Mouse (Mus musculus) left cerebral cortex, postnatal 10 days (tissue): ENCODE measurements around the gene Nup210l. TPM values are rescaled to one million over a fixed set of nuclear protein-coding genes. Genes with fewer than 3 reads are reported as not detected.

Experiments used
- DNase-seq, 2 experiments: peaks; one replicate each; pipeline ENCODE4 v3.0.0; 2021 to 2022; ENCODE audit warnings: low spot score in 2 of 2, mixed read lengths in 1 of 2; ENCODE audit errors: extremely low spot score in 1 of 2
- intact Hi-C: fragments of 180-260 bp; cut with DNase I; formaldehyde crosslinking; loops from one replicate; pipeline ENCODE4 v1.15.1; 2025
- total RNA-seq, 2 experiments: library from RNA; stranded (reverse); gene quantifications; 2 replicates each; pipeline ENCODE4 v1.2.3; 2021

Gene Nup210l
- total RNA-seq, 2 experiments from 2014 or later, result 0.56 to 0.59 TPM

DNA sequence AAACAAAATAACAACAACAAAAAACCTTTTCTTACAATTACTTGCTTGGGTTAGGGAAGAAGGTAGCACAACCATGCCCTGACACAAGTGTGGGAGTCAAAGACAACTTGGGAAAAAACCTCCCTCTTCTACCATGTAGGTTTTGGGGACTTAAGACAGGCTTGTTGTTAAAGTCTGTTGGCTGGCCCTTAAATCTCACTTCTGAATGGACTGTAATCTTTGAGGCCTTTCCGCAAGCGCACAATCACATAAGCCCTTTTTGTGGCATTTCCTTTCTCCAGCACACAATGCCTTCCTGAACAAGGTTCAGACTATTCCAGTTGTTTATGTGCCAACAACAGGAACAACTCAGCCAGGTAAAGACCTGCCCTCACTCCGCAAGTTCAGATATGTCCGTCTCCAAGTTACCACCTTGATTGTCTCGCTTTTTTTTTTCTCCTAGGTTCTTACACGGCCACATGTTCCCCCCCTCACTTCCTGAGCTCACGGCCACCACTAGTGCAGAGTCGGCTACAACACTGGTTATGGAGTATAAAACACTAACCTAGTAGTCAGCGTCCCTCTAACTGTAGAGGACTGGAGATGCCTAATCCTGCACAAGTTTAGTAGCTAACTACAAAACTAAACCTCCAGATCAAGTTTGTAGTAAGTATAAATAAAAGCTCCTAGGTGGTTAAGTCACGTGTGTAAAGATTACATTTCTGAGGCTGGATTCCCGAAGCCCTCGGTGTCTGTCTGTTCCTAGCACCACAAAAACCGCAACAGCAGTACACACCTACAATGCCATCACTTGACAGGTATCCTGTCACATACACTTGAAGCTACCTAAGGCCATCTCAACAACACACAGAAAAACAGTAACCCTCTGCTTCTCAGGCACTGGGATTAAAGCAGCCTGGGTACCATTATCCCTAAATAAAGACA is 107.8 kb downstream of the Nup210l start:
- no peak for DNase-seq
- intact Hi-C loops, result no loop called here

DNA sequence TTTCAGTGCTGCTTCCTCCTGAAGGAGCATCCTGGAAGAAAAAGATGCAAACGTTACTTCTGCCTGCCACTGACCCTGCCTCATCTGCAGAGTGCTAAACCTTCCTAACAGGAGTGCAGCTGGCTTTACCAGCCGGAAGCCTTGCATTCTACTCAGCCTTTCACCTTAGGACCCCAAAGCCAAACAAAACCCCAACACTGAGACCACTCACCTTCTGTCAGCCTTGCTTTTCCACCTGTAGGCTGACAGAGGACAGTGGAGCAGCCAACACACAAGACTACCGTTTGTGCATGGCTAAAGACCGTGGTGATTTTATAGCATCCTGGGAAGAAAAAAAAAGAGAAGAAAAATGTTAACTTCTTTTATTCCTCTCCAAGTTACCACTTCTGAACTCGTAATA is 108.8 kb downstream of the Nup210l start:
- intact Hi-C loops, result no loop called here
- no peak for DNase-seq

DNA sequence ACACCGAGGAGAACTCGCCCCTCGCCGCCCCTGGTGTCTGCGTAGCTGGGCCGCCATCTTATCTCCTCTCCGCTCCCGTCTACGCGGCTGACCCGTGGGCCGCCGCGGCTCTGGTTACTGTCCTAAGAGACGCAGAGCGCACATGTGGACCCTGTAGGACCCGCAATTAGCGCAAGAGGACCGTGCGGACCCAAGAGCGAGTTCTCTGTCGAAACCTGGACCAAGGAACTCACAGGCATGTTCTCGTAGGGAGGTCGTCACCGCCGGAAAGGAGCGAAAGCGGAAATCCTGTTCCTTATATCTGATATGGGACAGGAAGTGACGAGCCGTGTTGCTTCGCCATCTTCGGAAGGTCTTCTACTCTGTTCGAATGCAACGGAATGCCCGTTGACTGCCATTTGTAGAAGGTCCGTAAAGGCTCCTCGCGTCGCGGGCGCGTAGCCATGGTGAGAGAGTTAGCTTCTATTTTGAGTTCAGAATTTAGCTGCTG is 109.5 kb downstream of the Nup210l start, which contains the start of the genes Rps27 and Rab13:
Gene Rps27, minus strand, starts transcription at position 275 of the 490 bp plus-strand sequence.
Gene Rab13, plus strand, starts transcription at position 319 of the 490 bp plus-strand sequence.
- intact Hi-C loops, result no loop called here
- DNase-seq, result peak; percentile 88 to 94

DNA sequence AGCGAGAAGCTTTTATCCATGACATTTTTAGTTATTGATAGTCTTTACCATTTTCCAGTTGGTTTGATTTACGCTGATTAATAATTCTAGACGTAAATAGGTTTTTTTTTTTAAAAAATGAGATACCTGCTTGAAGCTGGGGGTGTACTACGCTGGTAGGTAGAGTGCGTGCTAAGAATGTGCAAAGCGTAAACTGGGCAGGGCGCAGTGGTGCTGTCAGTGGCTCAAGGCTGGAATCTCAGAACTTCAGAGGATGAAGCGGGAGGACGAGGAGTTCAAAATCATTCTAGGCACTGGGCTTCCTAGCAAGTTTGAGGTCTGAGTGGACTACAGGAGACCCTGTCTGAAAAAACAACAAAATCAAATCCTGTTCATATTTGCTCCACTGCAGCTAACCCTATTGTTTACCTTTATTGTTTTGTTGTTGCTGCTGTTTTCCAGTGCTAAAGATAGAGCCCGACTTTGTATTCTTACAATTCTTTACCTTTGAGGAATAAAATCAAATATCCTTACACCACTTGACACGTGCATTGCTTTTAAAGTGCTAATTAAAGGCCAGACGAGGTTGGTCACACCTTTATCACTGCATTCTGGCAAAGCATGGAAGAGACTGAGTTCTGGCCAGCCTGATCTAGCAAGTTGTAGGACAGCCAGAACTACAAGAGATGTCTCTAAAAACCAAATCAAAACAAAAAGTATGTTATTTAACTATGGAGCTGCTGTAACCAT is 110.2 kb downstream of the Nup210l start:
- intact Hi-C loops, result no loop called here
- peak in 1 of 2 experiments; percentile 30 for DNase-seq

DNA sequence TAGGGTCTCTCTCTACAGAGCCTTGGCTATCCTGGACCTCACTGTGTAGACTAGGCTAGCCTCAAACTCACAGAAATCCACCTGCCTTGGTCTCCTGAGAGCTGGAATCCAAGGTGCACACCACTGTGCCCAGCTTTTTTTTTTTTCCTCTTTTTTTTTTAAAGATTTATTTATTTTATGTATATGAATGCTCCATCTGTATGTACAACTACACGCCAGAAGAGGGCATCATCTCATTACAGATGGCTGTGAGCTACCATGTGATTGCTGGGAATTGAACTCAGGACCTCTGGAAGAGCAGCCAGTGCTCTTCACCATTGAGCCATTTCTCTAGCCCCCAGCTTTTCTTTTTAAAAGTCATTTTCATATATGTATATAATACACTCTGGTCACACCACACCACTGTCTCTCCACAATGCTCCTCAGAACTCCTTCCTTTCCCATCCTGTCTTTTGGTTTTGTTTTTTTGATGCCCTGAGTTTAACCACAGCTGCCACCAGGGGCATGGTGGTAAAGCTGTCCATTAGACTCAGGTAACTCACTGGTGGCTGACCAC is 112.0 kb downstream of the Nup210l start:
- intact Hi-C loops, result loop anchor here (5.0 kb wide), 1 partner anchor 156 kb away; no protein-coding TSS in a partner anchor
- no peak for DNase-seq

DNA sequence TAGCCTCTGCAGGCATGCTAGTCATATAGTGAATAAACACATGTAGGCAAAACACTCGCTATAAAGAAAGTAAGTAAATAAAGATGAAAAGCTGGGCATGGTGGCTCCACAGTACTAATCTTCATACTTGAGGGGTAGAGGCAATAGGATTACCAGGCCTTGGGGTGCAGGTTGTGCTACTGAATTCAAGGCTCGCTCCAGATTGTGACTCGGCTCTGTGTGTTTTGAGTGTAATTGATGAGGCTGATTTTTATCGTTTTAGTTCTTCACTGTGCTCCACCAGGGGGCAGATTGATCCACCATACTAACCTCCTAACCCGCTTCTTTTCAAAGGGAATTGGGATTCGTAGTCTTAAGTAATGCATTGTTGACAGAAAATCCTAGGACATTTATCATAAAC is 116.2 kb downstream of the Nup210l start:
- intact Hi-C loops, result no loop called here
- peak; percentile 33 to 43 for DNase-seq

DNA sequence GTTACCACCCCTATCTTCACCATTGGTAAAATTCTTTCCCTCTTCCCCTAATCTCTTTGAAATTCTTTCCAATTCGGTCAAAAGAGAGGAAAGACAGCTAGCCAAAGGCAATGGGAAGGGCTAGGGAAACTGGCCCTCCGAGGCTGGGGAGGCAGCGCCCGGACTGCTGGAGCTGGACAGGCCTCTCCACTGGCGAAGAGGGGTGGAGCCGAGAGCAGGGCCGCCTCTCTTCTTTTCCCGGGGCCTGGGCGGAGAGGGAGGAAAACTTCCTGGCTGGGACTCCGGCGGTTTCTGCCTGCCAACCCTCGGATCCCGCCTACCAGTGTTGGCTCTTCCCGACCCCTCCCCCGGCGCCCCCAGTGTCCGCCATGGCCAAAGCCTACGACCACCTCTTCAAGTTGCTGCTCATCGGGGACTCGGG is 116.6 kb downstream of the Nup210l start:
- DNase-seq, result peak in 1 of 2 experiments; percentile 89
- intact Hi-C loops, result no loop called here

DNA sequence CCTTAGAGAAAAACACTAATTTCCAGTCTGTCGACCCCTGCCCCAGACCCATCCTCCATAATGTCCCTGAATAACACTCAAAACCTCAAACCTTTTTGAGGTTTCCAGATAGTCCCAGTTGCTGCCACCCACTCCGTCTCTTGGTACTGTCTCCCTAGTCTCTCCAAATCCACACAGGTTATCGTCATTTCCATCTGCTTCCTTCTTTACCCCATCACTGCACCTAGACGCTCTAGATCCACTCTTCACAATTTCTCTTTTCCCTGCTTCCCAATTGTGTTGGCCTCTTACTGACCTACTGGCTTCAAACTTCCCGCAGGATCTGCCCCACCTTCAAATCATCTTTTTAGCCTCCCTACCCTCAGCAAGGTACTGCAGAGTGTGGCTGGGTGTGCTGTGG is 117.2 kb downstream of the Nup210l start:
- DNase-seq, result no peak
- intact Hi-C loops, result no loop called here

DNA sequence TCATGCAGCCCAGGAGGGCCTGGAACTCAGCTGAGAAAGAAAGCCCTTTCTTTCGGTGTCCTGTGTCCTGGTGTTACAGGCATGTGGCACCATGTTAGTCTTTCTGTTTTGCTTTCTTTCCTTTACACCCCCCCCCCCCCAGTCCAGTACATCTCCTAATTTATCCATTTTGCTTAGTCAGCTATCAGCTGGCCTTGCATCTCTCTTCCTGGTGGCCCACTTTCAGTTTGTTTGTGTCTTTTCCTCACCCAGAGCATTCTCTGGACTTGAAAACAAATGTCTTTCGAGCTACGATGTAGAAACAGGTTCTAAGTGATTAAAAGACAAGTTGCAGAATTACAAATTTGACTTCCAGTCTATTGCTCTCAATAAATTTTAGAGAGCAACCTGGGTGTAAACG is 118.5 kb downstream of the Nup210l start:
- intact Hi-C loops, result no loop called here
- no peak for DNase-seq

DNA sequence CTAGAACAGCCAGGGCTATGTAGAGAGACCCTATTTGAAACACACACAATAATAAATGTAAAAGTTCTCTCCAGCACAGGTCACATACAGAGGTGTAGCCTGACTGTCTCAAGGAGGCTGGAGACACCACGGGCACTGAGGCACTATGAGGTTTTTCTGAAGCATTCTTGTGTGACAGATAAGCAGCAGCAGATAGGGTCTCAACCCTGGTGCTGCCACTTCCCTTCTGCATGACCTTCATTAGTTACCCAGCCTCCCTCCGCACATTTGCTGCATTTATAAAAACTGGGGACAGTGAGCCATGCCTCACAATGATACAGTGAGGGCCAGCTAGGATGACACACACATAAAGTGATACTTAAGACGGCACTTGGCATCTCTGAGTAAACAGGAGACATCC is 119.0 kb downstream of the Nup210l start:
- intact Hi-C loops, result no loop called here
- DNase-seq, result no peak

DNA sequence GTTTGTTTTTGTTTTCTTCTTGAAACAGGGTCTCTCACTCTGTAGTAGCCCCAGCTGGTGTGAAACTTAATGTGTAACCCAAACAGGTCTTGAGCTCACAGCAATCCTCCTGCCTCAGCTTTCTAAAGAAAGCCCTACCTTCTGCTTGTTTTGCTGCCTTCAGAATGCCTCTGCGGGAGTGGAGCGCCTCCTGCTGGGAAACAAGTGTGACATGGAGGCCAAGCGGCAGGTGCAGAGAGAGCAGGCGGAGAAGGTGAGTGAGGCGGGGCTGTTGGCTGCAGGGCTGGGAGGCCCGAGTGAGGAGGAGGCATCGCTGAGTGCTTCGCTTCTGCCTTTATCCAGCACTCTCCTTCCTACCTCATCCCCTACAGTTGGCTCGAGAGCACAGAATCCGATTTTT is 120.4 kb downstream of the Nup210l start:
- intact Hi-C loops, result no loop called here
- no peak for DNase-seq

DNA sequence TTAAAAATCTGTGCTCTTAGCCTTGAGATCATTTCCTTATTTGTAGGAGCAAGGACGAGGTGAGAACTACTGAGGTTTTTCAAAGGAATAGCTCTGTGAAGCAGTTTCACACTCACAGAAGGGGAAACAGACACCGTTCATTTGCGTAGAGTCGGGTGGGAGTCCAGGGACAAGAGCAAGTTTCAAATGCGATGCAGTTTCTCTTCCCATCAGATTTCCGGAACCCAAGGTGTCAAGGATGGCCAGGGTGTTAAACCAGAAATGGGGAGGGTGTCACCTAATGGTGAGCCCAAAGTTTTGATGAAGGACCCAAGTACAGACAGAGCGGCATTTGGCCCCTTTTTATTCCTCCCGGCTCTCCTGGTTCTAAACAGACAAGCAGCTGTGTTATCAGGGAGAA is 127.1 kb downstream of the Nup210l start:
- intact Hi-C loops, result no loop called here

DNA sequence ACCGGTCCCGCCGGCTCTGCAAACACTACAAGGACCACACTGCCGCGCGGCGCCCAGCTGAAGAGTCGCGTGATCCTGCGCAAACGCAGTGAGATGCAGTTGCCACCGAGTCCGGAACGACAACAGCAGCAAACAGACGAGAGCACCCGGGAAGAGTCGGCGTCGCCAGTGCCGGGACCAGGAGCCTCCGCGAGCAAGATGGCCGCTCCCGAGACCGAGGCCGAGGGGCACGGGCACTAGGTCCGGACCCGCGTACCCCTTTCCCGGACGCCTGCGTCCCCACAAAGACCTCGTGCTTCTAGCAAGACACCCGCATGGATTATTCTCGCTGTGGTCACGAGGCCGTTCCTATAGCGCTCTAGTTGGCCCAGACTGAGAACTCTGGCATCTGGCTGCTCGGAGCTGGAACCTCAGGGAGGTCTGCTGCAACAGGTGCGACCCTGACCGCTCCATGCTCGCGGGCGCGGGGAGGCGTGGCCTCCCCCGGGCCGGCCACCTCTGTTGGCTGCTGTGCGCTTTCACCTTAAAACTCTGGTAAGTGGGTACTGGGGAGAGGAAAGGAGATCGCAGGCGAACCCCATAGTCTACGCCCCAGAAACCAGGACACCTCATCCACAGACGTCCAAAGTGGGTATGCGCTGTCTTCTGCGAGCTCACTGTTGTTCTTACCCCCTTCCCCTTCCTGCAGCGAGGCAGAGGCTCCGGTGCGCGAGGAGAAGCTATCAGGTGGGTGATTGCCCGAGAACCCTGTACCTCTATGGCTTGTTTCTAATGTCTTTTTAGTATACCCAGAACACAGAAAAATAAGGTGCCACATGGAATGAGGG is 127.8 kb downstream of the Nup210l start, which contains the start of gene Jtb:
Gene Jtb, plus strand, starts transcription at position 91 of the 827 bp plus-strand sequence.
- intact Hi-C loops, result no loop called here
- peak; percentile 94 for DNase-seq

More for the DNA sequence above, 127.1 kb downstream of the Nup210l start:
- DNase-seq, result no peak

DNA sequence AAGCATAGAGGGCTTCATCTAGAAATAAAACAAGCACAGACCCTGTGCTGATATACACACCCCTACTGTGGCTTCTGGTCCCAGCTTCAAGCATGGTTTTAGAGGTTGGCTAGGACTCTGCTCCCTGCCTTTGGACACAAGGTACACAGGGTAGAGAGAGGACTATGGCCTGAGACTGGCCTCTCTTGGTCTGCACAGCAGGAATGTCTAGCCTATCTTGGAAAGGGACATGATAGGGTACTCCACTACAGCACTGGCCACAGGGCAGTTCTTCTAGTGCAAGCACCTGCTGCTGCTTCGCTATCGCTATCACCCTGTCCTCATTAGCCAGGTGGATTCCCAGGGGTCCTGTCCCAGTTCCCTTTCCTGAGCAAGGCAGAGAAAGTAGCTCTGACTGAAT is 137.3 kb downstream of the Nup210l start:
- intact Hi-C loops, result no loop called here

DNA sequence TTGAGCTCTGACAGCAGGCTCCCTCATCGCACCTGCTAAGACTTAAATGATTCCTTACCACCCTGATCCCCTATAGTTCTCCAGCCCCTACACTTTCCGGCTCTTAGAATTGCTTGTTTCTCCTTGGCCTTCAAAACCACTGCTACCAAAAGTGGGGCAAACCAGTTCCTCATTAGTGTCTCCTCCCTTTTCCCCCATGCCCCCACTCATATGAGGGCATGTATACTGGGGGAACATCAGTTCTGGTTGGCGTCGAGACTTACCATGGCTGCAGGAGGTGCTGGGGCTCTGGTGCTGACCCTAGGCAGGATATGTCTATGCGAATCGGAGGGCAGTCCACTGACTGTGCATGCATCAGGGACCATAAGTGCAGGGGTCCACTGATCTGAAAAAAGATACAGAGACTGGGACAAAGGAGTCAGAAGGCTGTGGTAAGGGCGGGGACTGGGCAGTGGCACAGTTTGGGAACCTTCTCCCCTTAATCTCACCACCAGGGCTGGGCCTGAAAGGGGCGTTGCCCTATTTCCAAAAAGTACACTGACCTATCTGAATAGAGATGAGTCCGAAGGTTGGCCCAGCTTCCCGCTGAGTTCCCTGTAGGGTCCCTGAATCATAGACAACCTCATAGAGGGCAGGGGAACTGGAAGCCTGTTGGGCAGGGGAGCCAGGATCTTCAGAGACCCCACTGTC is 137.9 kb downstream of the Nup210l start:
- no peak for DNase-seq
- intact Hi-C loops, result no loop called here

More for the DNA sequence above, 137.3 kb downstream of the Nup210l start:
- DNase-seq, result no peak

DNA sequence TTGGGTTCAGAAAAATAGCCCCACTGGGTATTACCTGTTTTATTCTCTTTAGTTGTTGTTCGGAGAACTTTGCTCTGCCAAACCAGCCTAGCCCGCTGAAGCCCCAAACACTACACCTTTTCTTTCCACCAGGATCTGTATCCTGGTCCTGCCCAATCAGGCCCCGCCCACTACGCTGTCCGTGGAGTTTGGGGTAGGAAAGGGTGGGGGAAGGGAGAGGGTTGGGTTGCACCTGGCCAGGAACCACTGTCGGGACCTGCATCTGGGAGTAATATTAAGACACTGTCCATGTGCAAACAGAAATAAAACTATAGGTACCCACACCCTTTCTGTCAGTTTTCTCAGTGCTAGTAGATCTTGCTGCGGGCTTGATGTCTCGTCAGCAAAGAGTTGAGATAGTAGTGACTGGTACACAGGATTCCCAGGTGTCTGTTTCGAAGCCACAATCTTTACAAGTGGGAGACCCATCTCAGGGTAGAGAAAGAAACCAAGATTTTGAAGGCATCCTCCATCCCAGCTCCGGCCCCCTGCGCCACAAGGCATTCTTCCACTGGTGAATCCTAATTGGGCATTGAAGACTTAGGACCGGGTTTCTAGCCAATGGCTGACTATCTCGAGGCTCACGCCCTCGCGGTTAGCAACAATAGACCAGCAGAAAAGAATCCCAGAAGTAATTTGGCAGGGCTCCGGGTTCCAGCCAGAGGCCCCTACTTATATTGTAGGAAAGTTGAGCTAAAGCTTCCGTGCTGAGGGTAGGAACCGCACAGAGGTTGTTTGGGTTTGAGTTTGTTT is 139.2 kb downstream of the Nup210l start, which contains the start of gene Creb3l4:
Gene Creb3l4, minus strand, starts transcription at position 529 of the 792 bp plus-strand sequence.
- DNase-seq, result peak in 1 of 2 experiments; percentile 41
- intact Hi-C loops, result no loop called here

DNA sequence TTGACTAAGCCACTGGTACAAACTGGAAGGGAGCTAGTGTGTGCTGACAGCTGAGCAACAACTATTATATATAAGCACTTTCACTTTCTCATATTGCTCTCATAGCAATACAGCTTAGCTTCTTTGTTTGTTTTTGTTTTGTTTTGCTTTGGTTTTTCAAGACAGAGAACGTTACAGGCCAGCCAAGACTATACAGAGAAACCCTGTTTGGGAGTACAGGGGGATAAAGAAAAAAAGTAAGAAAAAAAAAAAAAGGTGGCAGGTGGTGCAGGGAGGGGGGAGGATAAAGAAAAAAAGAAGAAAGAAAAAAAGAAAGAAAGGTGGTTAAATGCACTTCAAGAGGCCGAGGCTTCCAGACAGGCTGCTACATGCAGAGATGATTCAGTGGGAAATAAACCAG is 141.5 kb downstream of the Nup210l start:
- no peak for DNase-seq
- intact Hi-C loops, result no loop called here
